8 mouse cellular contexts compared by ENCODE assay signal in genomic region chr19:53653624-53654467, GRCm38 (mm10). TPM values are rescaled to one million over a fixed set of nuclear protein-coding genes. Genes with fewer than 3 reads are reported as not detected.
DNase-seq lines count a peak whose midpoint lies in the region; ATAC-seq lines count a peak whose summit lies in the region.

No protein-coding gene starts in this region.

- peak overlapping the region; percentile 54 for H3K9ac ChIP-seq in kidney, embryonic 16.5 days (replicated peaks; ENCODE audit: low read length)
- no peak overlapping the region for H3K9ac ChIP-seq in midbrain, embryonic 15.5 days

- peak overlapping the region; percentile 21; the same call in 1 of the 2 replicates for H3K4me3 ChIP-seq in kidney, embryonic 16.5 days (ENCODE audit: low read length)
- no peak overlapping the region for H3K4me3 ChIP-seq in midbrain, embryonic 15.5 days

- peak overlapping the region; percentile 88 for H3K27ac ChIP-seq in kidney, embryonic 16.5 days (ENCODE audit: low read length)
- no peak overlapping the region for H3K27ac ChIP-seq in midbrain, embryonic 15.5 days

- peak; percentile 90 for ATAC-seq in kidney, embryonic 16.5 days (ENCODE audit: low FRiP score, low TSS enrichment)
- peak; percentile 35; the same call in 1 of the 2 replicates for ATAC-seq in midbrain, embryonic 15.5 days (replicated peaks)

- H3K27me3 ChIP-seq in kidney, embryonic 16.5 days (ENCODE audit: insufficient read depth, low read length) = 0 out of 2 replicates have a peak, but pooled peaks cover 2% of the 10 kb centered on the region
- H3K27me3 ChIP-seq in midbrain, embryonic 15.5 days (replicated peaks) = no peaks in the 10 kb centered on the region

- DNase-seq in ovary, postnatal 14 days (ENCODE audit: low spot score) = peak; percentile 56
- no peak for DNase-seq in ovary, adult 18-20 months (ENCODE audit: low spot score)
- DNase-seq in forelimb bud, embryonic 11.5 days (ENCODE audit: low read depth, low spot score) = peak; percentile 89
- DNase-seq in layer of hippocampus, postnatal 25 days (ENCODE audit: extremely low spot score in 1 of 2, low spot score in 1 of 2) = no peak
- no peak for DNase-seq in thymus, postnatal 4 days
- no peak for DNase-seq in right cerebral cortex, postnatal 36 days (ENCODE audit: low spot score in 2 of 2)

- 19% methylated on average over 20 of the region's 20 CpGs for WGBS in kidney, embryonic 16.5 days
- WGBS in midbrain, embryonic 15.5 days = 62% methylated on average over 20 of the region's 20 CpGs

- H3K36me3 ChIP-seq in kidney, embryonic 16.5 days (ENCODE audit: insufficient read depth, low read length) = no peaks in the 10 kb centered on the region
- H3K36me3 ChIP-seq in midbrain, embryonic 15.5 days (replicated peaks) = no peaks in the 10 kb centered on the region

- H3K9me3 ChIP-seq in kidney, embryonic 16.5 days (ENCODE audit: low read length) = no peaks in the 10 kb centered on the region
- H3K9me3 ChIP-seq in midbrain, embryonic 15.5 days = no peaks in the 10 kb centered on the region

- H3K4me1 ChIP-seq in kidney, embryonic 16.5 days (ENCODE audit: insufficient read depth, low read length) = peaks cover 46% of the 10 kb centered on the region
- peaks cover 15% of the 10 kb centered on the region; the same call in 1 of the 2 replicates for H3K4me1 ChIP-seq in midbrain, embryonic 15.5 days

- H3K4me2 ChIP-seq in kidney, embryonic 16.5 days (replicated peaks; ENCODE audit: low read depth, low read length) = peak overlapping the region; percentile 49
- no peak overlapping the region for H3K4me2 ChIP-seq in midbrain, embryonic 15.5 days

RNA-seq across cellular contexts. Expression of gene Rbm20, which starts 23.3 kb away (rescaled TPM):
- polyA plus RNA-seq in kidney, embryonic 16.5 days (2015; fragmentation: Nextera tagmentation; extraction: Ambion mirVana) = 2.5 and 3.1 TPM in 2 replicates
- 0.87 and 1.0 TPM in 2 replicates for polyA plus RNA-seq in midbrain, embryonic 15.5 days (2015; fragmentation: Nextera tagmentation; extraction: Ambion mirVana)
- total RNA-seq in layer of hippocampus, postnatal 25 days (2021) = 1 to 10 TPM; 2.7 to 3.4 TPM

RNA-seq across cellular contexts. Expression of gene Smc3, which starts 53.6 kb away (rescaled TPM):
- 68.3 and 70.7 TPM in 2 replicates for polyA plus RNA-seq in kidney, embryonic 16.5 days (2015; fragmentation: Nextera tagmentation; extraction: Ambion mirVana)
- 60.0 and 61.1 TPM in 2 replicates for polyA plus RNA-seq in midbrain, embryonic 15.5 days (2015; fragmentation: Nextera tagmentation; extraction: Ambion mirVana)
- total RNA-seq in layer of hippocampus, postnatal 25 days (2021) = 10 to 100 TPM; 37.7 to 42.4 TPM

Comparison
In these comparisons a context has a peak if more than half of its experiments do, and no peak if none do; other contexts are left out.
1. DNase-seq: peak in ovary, postnatal 14 days (single experiment) and forelimb bud, embryonic 11.5 days (single experiment); none in ovary, adult 18-20 months (single experiment), layer of hippocampus, postnatal 25 days (0 of 2), thymus, postnatal 4 days (single experiment) and right cerebral cortex, postnatal 36 days (0 of 2).